Mouse (Mus musculus) heart, embryonic 14.5 days (tissue): ENCODE results near the gene Mthfd2l. TPM values are rescaled to one million over a fixed set of nuclear protein-coding genes. Genes with fewer than 3 reads are reported as not detected.

Experiments
- ATAC-seq: fragments of 200-750 bp; cut with Nextera tagmentation; 2 replicates; pipeline ENCODE4 v1.8.0; 2017; ENCODE audit warnings: low read depth, moderate TSS enrichment; ENCODE audit not compliant: insufficient number of reproducible peaks, insufficient read depth, low FRiP score
- H3K27ac ChIP-seq, 2 experiments: fragments of 200-500 bp in 1 of 2; fragments of 300-500 bp in 1 of 2; sonication (generic) in 1 of 2; replicated peaks in 1 of 2; 2 replicates each; pipeline ENCODE4 v1.5.1; 2012 to 2014; ENCODE audit warnings: low read depth in 2 of 2, low read length in 2 of 2, control low read depth in 1 of 2, mild to moderate bottlenecking in 1 of 2, mixed read lengths in 1 of 2; ENCODE audit not compliant: control insufficient read depth in 1 of 2, insufficient read depth in 1 of 2
- H3K27me3 ChIP-seq: fragments of 300-500 bp; sonication (generic); 2 replicates; pipeline ENCODE4 v1.6.1; 2014; ENCODE audit warnings: mild to moderate bottlenecking, low read length, control low read depth; ENCODE audit not compliant: control insufficient read depth, insufficient read depth
- H3K36me3 ChIP-seq: fragments of 300-500 bp; sonication (generic); 2 replicates; pipeline ENCODE4 v1.6.1; 2014; ENCODE audit warnings: mild to moderate bottlenecking, control low read depth, low read length, mixed read lengths; ENCODE audit not compliant: control insufficient read depth, insufficient read depth
- H3K4me1 ChIP-seq, 2 experiments: fragments of 200-500 bp in 1 of 2; fragments of 300-500 bp in 1 of 2; sonication (generic) in 1 of 2; 2 replicates each; pipeline ENCODE4 v1.6.1; 2012 to 2014; ENCODE audit warnings: low read length in 2 of 2, control low read depth in 1 of 2, mixed read lengths in 1 of 2; ENCODE audit not compliant: control insufficient read depth in 2 of 2, insufficient read depth in 2 of 2
- H3K4me2 ChIP-seq: fragments of 300-500 bp; sonication (generic); 2 replicates; pipeline ENCODE4 v1.6.1; 2014; ENCODE audit warnings: mild to moderate bottlenecking, low read length
- H3K4me3 ChIP-seq, 2 experiments: fragments of 200-500 bp in 1 of 2; fragments of 300-500 bp in 1 of 2; sonication (generic) in 1 of 2; 2 replicates each; pipeline ENCODE4 v1.5.1; 2012 to 2014; ENCODE audit warnings: low read length in 2 of 2, mild to moderate bottlenecking in 2 of 2, control low read depth in 1 of 2, low read depth in 1 of 2, moderate library complexity in 1 of 2; ENCODE audit not compliant: control insufficient read depth in 1 of 2, insufficient read depth in 1 of 2
- H3K9ac ChIP-seq: fragments of 300-500 bp; sonication (generic); 2 replicates; pipeline ENCODE4 v1.6.1; 2014; ENCODE audit warnings: mild to moderate bottlenecking, low read length
- H3K9me3 ChIP-seq: fragments of 300-500 bp; sonication (generic); 2 replicates; pipeline ENCODE4 v1.6.1; 2016; ENCODE audit warnings: low read length, control low read depth; ENCODE audit not compliant: control insufficient read depth
- WGBS: fragments of 180-500 bp; shearing (Covaris S2); extraction: QIAGEN DNeasy Blood & Tissue Kit; methylation state at CpG from one replicate; pipeline ENCODE4 v1.1.7; 2014; 5-methylcytosine and 5-hydroxymethylcytosine counted together
- polyA plus RNA-seq: library from polyadenylated mRNA; unstranded; fragments of >200 nt; fragmentation: Nextera tagmentation; extraction: Ambion mirVana; gene quantifications from 2 replicates; pipeline ENCODE4 v1.2.1, GENCODE M21; 2014

The Mthfd2l gene
- polyA plus RNA-seq, 1 experiment from 2014 or later = 35.5 TPM

GRCm38 (mm10) chr5:90908983-90909382 lies 21.9 kb upstream of the Mthfd2l start:
- no peak overlapping the region for H3K9ac ChIP-seq
- no peak for ATAC-seq
- WGBS = 3% methylated on average over 2 of the region's 2 CpGs
- no peaks in the 10 kb centered on the region for H3K9me3 ChIP-seq
- no peak overlapping the region for H3K27ac ChIP-seq
- no peaks in the 10 kb centered on the region for H3K4me1 ChIP-seq
- H3K27me3 ChIP-seq = peaks cover 12% of the 10 kb centered on the region
- H3K4me2 ChIP-seq = no peak overlapping the region
- H3K4me3 ChIP-seq = no peak overlapping the region
- no peaks in the 10 kb centered on the region for H3K36me3 ChIP-seq

GRCm38 (mm10) chr5:90919495-90919894 lies 11.4 kb upstream of the Mthfd2l start:
- H3K27me3 ChIP-seq = no peaks in the 10 kb centered on the region
- H3K9me3 ChIP-seq = no peaks in the 10 kb centered on the region
- H3K9ac ChIP-seq = no peak overlapping the region
- H3K4me2 ChIP-seq = no peak overlapping the region
- no peaks in the 10 kb centered on the region for H3K36me3 ChIP-seq
- H3K27ac ChIP-seq = no peak overlapping the region
- WGBS = 58% methylated on average over 2 of the region's 2 CpGs
- no peaks in the 10 kb centered on the region for H3K4me1 ChIP-seq
- no peak for ATAC-seq
- H3K4me3 ChIP-seq = no peak overlapping the region

- Histone ChIP-seq H3K9ac (no peak overlapping the region), H3K4me1 (no peaks in the 10 kb centered on the region), H3K4me3 (no peak overlapping the region), H3K9me3 (no peaks in the 10 kb centered on the region), H3K36me3 (no peaks in the 10 kb centered on the region), H3K27ac (no peak overlapping the region), H3K4me2 (no peak overlapping the region), H3K27me3 (no peaks in the 10 kb centered on the region)
- WGBS = 85% methylated on average over 4 of the region's 4 CpGs
- no peak for ATAC-seq
Measured at GRCm38 (mm10) chr5:90922958-90923357, 8.0 kb upstream of the Mthfd2l start.

GRCm38 (mm10) chr5:90930546-90930945 lies 371 bp upstream of the Mthfd2l start:
- no peaks in the 10 kb centered on the region for H3K9me3 ChIP-seq
- H3K9ac ChIP-seq = peak overlapping the region; percentile 91
- peaks cover 2 to 14% of the 10 kb centered on the region in 2 experiments for H3K4me1 ChIP-seq
- H3K4me2 ChIP-seq = peak overlapping the region; percentile 71
- H3K27ac ChIP-seq = peak overlapping the region; percentile 94 to 96; a peak in 3 of 4 replicates
- H3K36me3 ChIP-seq = peaks cover 16% of the 10 kb centered on the region; the same call in 1 of the 2 replicates
- no peaks in the 10 kb centered on the region for H3K27me3 ChIP-seq
- peak overlapping the region; percentile 82 to 85 for H3K4me3 ChIP-seq
- no peak; the same call in 1 of the 2 replicates for ATAC-seq
- WGBS = 54% methylated on average over 2 of the region's 2 CpGs

- H3K9ac ChIP-seq = peak overlapping the region; percentile 91
- peak overlapping the region; percentile 71 for H3K4me2 ChIP-seq
- peaks cover 16% of the 10 kb centered on the region; the same call in 1 of the 2 replicates for H3K36me3 ChIP-seq
- WGBS = 7% methylated on average over 6 of the region's 6 CpGs
- peaks cover 2 to 14% of the 10 kb centered on the region in 2 experiments for H3K4me1 ChIP-seq
- peak overlapping the region; percentile 94 to 96 for H3K27ac ChIP-seq
- ATAC-seq = no peak
- H3K9me3 ChIP-seq = no peaks in the 10 kb centered on the region
- no peaks in the 10 kb centered on the region for H3K27me3 ChIP-seq
- peak overlapping the region; percentile 82 to 85 for H3K4me3 ChIP-seq
Measured at GRCm38 (mm10) chr5:90931911-90932310, 994 bp downstream of the Mthfd2l start.

GRCm38 (mm10) chr5:90936706-90937105 lies 5.8 kb downstream of the Mthfd2l start:
- 72% methylated on average over 2 of the region's 2 CpGs for WGBS
- peaks cover 0 to 7% of the 10 kb centered on the region in 2 experiments; a peak in 2 of 4 replicates for H3K4me1 ChIP-seq

GRCm38 (mm10) chr5:90945453-90945852 lies 14.5 kb downstream of the Mthfd2l start:
- ATAC-seq = no peak
- no peaks in the 10 kb centered on the region for H3K9me3 ChIP-seq
- no peaks in the 10 kb centered on the region for H3K27me3 ChIP-seq
- no peak overlapping the region for H3K27ac ChIP-seq
- no peak overlapping the region for H3K4me2 ChIP-seq
- WGBS = 86% methylated on average over 2 of the region's 2 CpGs
- H3K9ac ChIP-seq = no peak overlapping the region
- H3K4me3 ChIP-seq = no peak overlapping the region
- H3K4me1 ChIP-seq = no peaks in the 10 kb centered on the region
- no peaks in the 10 kb centered on the region for H3K36me3 ChIP-seq

More at GRCm38 (mm10) chr5:90936706-90937105, 5.8 kb downstream of the Mthfd2l start:
- ATAC-seq = no peak
- H3K27me3 ChIP-seq = no peaks in the 10 kb centered on the region
- H3K9me3 ChIP-seq = no peaks in the 10 kb centered on the region
- no peak overlapping the region for H3K4me2 ChIP-seq
- H3K36me3 ChIP-seq = peaks cover 16% of the 10 kb centered on the region; the same call in 1 of the 2 replicates
- H3K27ac ChIP-seq = no peak overlapping the region
- H3K9ac ChIP-seq = no peak overlapping the region
- H3K4me3 ChIP-seq = no peak overlapping the region

GRCm38 (mm10) chr5:90949499-90949898 lies 18.6 kb downstream of the Mthfd2l start:
- Histone ChIP-seq H3K36me3 (no peaks in the 10 kb centered on the region), H3K9ac (no peak overlapping the region), H3K27me3 (no peaks in the 10 kb centered on the region), H3K27ac (no peak overlapping the region), H3K4me1 (no peaks in the 10 kb centered on the region), H3K4me3 (no peak overlapping the region), H3K4me2 (no peak overlapping the region), H3K9me3 (no peaks in the 10 kb centered on the region)
- WGBS = 52% methylated on average over 15 of the region's 15 CpGs
- no peak for ATAC-seq
